Mouse (Mus musculus) heart, adult 8-10 months (tissue): ENCODE results near the gene Exosc1. TPM values are rescaled to one million over a fixed set of nuclear protein-coding genes. Genes with fewer than 3 reads are reported as not detected.
"Not testable (repeated sequence)": the region's sequence is repeated elsewhere in the genome, so short reads cannot be mapped to it uniquely, and the experiment has no call there.

Experiments used
- DNase-seq: peaks from one replicate; pipeline ENCODE4 v3.0.0; 2022; ENCODE audit warnings: low spot score
- total RNA-seq, 4 experiments: library from RNA; stranded (reverse); gene quantifications; 2 replicates each; pipeline ENCODE4 v1.2.4; 2022

Exosc1 gene
- 10 to 100 TPM; 11.9 to 14.7 (median 13.7) TPM for total RNA-seq

DNA sequence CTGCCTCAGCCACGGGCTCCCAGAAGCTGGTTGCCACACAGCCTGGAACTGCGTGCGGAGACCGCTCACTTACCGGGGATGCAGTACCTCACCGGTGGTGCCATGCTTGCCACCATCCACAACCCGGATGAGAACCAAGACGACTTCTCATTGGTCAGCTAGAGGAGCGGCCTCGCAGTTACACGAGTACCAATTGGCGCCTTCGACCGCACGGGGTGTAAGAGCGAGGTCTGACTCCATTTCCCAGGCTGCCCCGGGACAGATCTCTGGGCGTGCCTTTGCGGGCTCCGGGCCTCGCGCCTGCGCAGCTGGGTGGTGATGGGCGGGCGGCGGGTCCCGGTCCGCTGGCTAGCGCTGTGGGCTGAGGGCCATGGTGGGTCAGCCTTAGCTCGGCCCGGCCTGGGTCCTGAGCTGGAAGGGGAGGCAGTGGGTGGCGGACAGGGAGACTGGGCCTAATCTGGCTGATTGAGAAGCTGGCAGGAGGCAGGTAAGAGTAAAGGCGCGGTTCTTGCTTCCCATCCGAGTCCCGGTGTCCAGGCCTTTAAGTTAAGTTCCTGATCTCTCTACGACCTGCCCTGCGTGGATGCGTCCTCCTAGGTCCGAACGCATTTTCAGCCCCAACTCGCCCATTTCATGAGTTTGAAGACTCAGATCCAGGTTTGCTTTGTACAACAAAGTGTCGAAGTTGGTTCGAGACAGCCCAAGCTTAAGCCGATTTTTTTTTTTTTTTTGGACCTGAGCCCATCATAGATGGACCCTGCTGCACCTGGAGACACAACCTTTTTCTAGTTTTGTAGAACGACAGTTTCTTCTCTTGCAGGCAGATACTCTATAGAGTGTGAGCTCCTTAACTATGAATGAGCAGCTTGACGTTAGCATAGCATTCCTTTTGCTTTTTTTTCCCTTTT lies at the start of gene Exosc1, which contains the start of gene Zdhhc16:
Gene Exosc1, minus strand, starts transcription at position 245 of the 908 bp plus-strand sequence.
Gene Zdhhc16, plus strand, starts transcription at position 302 of the 908 bp plus-strand sequence.
- peak; percentile 99 for DNase-seq

DNA sequence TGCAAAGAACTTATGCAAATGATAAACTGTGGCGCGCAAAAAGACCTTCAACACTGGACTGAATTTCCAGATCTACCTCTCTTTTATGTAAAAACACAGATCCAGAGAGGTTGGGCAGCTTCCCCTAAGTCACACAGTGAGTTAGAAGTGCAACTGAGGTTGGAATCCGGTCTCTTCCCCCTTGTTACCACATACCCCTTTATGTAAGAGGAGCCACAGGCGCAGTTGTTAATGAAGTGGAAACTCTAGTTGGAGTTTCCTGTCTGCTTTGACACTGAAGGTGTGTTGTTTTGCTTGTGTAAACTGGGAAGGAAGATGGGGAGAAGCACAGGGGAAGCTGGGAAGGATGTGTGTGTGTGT lies 49.5 kb upstream of the Exosc1 start:
- DNase-seq, result no peak

DNA sequence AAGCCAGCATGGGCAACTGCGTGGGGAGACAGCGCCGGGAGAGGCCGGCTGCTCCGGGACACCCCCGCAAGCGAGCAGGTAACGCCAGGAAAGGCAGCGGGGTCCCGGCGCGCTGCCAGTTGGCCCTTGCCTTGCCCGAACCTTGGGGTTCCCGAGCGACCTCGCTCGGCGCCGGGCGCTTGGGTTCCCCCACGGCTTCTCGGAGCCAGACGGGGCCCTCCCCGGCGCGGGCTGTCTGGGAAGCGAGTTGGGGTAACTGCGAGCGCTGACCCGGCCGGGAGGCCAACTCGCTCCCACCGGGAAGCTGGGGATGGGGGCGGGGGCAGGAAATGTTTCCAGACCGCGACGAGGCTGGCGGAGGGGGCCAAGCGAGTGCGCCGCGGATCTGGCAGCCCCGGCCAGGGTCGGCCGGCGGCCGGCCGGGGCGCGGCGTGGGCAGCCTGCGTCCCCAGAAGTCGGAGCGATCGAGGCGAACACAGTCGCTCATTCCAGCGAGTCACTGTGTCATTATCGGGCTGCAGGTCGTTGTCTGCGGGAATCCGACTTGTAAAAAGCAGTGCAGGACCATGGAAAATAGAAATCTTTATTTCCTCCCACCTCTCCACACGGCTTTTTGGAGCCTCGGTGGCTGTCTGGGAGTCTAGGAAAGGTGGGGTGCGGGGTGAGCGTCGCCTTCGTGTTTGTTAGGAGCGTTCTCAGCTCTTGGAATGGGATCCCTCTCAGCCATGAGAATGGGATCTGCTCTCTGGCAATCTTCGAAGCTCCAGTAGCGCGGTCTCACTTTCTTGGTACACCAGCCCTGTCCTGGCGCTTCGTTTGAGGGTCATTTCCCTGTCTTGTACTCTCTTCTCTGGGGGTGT lies 48.9 kb upstream of the Exosc1 start:
- peak; percentile 41 for DNase-seq

DNA sequence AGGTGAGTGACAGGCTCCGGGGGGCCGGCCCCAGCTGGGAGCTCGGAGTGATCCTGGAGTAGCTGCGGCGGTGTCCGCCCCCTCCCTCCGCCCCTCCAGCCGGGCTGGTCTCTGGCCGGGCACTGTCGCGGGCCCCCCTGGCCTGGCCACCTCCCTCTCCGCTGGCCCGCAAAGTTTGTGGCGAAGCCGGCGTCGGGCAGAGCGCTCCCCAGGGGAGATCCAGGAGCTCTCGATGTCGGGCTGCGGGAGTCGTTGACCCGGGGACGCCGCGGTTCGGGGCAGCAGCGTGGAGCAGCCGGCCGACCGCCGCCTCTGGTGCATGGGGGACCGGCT lies 48.3 kb upstream of the Exosc1 start, which contains the start of gene Ubtd1:
Gene Ubtd1, plus strand, starts transcription at position 169 of the 333 bp plus-strand sequence.
- no peak for DNase-seq

DNA sequence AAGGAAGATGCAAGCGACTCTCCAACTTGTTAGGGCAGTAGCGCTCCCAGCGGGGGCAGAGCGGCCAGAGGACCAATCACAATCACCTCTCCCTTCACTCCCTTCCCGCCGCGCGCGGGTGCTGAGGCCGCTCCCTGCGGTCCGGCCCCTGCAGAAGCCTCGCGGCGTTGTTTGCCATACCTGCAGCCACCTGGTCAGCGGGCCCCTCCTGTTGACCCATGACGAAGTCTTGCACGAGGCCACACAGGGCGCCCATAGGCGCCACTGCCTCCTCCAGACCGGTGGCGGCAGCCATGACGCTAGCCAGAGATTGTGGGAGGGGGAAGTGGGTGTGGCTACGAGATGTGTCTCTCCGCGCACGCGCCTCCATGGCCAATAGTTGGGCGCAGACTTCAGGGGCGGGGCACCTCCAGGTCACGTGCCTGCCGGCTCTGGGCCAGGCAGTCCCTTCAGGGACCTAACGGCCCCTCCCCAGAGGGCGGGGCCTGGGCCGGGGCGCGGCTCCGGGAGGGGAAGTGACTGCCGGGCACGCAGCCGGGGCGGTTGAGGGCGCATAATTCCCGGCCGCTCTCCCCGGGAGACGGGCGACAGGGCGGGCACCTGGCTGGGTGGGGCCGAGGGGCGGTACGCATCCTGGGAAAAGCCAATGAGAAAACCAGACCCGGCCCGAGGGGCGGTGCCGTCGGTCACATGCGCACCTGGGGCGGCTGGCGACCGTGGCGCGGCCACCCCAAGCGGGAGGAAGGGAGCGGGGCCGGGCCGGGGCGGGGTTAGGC lies 47.8 kb upstream of the Exosc1 start, which contains the start of gene Mms19:
Gene Mms19, minus strand, starts transcription at position 339 of the 776 bp plus-strand sequence.
- DNase-seq, result peak; percentile 99

DNA sequence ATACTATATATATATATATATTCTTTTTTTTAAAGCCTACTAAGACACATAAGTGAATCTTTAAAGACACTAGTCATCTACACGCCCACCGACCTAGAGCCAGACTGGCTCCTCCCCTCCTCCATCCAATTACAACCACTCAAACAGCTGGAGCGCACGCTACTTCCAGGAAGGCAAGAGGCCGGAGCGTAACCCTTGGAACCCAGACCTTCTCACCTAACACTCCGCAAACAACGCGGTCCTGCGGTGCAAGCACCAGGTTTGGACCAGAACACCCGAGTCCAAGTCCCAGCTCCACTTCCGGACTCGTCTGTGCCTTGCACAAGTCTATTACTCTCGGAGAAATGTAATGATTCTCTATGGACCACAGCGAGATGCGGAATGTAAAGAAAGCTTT lies 47.2 kb upstream of the Exosc1 start:
- DNase-seq, result peak; percentile 41

DNA sequence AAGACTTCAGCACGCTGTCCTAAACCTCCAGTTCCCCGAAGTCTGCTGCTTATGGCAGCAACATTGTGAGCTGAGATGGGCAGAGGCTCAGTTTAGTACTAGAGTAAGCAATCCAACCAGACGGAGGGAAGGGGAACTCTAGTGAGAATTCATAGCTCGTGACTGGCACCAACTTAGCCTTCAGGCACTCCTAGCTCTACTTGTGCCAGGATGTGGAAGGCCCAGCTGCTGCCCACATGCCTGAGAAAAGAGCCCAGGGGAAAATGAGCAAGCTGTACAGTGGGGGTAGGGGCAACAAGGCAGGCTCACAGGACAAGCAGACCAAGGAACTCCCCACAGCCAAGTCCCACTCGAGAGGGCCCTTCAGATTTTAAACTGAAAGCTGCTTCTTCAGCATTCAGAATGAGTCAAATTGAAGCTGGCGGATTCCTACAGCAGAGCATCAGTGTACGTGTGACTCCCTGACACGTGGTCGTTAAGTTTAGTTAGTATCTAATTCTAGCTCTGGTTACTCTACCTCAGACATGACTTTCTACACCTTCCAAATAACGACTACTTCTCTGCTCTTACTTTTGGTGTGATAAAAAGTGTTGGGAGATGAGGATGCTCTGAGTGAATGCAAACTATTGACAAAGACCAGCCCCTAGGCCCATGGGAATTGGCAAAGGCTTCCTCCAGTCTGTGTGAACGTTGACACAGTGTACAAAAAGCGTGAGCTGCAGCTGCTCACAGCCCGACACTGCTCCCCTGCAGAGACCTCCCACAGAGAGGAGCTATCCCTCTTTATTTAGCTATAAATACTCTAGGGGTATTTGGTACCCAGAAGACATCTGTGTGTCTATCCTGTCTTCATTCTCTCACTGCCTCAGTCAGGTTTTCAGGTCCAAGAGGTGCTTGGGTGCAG lies 40.9 kb upstream of the Exosc1 start:
- no peak for DNase-seq

DNA sequence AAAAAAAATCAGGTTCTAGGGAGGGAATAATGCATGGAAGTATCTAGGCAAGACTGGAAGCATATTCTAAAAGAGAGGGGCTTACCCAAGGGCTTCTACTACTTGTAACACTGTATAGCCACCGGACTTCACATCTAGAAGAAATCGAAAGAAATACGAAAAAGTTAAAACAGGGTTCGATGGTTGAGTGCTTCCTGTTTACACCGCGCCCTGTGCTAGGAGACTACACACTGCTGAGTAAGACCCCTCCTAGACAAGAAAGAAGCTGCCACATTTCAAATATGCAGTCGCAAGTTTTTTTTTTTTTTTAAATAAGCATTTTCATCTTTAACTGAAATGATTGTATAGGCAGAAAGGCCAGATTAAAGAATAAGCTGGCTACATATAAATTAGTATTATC lies 36.4 kb upstream of the Exosc1 start:
- DNase-seq, result no peak

DNA sequence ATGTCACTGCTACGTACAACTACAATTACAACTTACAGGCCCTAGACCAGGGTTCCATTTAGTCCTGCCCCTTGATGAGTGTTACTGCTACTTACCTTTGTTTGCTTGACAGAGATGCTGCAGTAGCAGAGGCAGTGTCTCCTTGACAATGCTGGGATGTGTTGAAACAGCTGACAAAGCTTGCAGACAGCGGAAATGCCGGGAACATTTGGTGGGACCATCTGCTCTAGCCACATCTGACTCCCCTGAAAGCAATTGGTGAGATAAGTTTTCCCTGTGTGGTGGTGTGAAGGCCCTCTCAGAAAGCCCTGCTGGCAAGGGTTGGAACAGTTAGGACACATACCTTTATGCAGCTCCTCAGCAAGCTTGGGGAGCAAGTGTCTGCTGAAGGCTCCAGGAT lies 20.4 kb upstream of the Exosc1 start:
- DNase-seq, result no peak

DNA sequence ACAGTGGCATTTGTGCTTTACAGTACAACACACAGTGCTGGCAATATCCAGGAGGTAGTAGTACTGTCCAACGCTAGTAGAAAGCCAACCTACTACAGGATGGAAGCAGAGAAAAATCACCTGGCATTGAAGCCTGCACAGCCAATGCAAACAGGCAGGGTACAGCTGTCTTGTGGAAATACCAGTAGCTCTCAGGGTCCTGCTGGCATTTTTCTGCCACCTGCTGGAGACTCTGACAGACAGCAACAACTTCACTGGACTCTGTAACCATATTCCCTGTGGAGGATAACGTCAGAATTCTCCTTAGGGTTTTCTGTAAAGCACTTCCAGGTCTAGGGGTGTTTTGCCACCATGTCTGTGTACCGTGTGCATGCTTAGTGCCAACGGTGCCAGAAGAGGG lies 19.1 kb upstream of the Exosc1 start:
- DNase-seq, result no peak

DNA sequence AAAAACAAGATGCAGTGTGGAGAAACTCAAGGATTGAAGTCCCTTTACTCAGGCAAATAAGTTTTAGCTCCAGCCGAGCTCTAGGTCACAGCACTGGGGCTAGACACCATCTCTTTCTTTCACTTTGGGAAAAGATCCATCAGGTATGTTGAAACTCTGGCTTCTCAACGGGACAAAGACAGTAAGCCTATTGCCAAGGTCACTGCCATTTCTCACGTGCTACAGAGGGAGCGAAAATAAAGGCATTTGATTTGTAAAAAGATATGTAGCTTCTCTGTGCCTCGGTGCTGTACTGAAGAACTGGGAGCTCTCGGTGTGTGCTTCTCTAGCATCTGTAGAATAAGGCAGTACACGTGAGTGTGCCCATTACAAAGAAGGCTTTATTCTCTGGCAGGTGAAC lies 10.6 kb upstream of the Exosc1 start:
- DNase-seq, result no peak

DNA sequence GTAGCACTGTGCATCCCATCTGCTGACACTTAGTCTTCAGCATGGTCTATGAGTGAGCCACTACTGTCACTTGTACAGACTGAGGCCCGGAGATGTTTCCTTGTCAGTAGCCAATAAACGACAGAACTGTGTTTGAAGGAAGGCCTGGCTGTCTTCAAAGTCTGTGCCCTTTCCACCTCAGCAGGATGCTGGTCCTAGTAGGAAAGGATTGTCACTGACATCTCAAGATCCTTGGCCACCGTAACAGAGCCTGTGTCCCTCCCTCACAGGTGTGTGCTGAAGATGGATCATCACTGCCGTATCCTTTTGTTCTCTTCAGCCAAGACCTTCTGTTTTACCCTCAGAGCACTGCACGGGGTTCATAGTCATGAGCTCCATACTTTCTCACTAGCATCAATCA lies 5.3 kb upstream of the Exosc1 start:
- no peak for DNase-seq

DNA sequence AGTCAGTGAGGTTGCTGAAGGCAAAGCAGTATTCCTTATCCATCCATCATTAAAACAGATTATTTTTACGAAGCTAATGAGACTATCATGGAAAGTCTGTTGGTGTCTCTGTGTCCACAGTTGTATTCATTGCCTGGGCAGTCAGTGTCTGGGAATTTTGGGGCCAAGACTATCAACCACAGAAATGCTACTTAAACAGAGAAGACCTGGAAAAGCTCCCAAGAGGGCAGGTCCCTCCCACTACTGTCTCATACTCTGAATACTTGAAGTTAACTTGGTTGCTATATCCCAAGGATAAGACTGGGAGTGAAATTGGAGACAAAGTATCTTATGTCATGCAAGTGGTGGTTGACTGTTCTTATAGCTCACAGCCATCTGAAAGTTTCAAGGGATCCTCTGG lies 2.7 kb upstream of the Exosc1 start:
- DNase-seq, result no peak

DNA sequence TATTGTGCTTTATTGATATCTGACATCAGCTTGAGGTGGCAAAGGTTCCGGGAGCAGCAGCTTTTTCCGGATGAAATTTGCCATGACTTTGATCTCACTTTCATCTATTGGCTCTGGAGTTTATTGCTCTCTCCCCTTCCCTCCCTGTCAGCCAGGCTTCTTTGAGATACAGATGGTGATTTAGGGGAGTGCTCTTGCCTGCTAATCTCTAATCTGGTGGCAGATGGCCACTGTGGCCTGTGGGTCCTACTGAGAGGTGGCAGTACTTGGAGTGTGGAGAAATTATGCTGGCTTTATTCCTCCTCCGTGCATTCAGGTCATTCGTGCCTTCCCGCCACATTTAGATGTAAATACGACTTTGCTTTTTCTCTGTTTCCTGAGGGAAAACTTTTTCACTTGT lies 901 bp upstream of the Exosc1 start:
- no peak for DNase-seq

DNA sequence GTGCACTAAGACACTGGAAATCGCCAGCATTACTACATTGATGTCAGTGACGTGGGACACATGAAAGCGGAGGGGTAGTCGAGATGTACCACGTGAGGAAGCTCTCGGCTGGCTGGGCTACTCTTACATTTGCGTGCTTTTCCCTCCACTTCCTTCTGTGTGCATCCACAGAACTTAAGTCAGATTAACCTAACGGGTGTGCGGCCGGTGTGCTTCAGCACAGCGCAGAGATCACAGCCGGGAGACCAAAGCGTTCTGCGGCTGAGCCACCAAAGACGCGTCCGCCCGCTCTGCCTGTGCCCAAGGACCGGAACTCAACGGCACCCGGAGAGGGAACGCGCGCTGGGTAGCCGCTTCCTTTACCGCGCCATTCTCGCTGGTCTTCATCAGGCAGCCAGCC lies 537 bp downstream of the Exosc1 start:
- DNase-seq, result no peak

DNA sequence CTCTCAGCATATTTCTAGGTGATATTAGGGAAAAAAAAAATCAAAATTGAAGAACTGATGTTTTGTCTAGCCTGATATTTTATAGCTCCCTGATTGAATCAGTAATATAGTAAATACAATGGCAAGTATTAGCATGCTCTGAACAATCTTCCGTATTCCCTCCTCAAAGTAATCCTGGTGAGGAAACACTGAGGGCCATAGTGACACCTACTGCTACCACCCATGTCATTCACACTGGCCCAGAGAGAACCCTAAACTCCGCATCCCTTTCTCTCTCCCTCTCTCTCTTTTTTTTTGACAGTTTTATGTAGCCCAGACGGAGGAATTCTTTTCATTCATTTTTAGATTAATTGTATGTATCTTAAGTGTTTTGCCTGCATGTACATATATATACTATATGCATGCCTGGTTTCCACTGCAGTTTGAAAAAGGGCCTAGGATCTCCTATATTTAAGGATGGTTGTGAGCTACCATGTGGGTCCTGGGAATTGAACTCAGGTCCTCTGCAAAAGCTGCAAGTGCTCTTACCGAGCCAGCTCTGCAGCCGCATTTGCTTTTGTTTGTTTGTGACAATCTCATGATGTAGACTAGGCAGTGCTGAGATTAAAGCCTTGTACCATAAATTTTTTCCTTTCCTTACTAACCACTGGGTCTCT lies 12.7 kb downstream of the Exosc1 start:
- no peak for DNase-seq

DNA sequence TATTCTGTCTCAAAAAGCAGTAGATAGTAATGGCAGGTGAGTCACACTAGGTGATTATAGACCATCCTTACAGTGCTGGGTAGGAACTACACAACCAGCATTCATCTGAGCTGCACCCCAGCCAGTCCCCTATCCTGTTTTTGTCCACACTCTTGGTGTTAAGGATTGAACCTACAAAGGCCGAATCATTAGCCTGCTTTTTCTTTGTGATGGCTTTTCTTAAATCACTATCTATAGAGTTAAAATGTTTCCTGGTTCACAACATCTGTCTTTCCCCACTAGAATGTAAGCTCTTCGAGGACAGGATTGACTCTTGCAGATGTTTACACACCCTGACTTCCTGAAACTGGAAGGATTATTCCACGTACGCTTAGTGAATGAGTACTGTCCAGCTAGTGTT lies 13.8 kb downstream of the Exosc1 start:
- DNase-seq, result no peak

DNA sequence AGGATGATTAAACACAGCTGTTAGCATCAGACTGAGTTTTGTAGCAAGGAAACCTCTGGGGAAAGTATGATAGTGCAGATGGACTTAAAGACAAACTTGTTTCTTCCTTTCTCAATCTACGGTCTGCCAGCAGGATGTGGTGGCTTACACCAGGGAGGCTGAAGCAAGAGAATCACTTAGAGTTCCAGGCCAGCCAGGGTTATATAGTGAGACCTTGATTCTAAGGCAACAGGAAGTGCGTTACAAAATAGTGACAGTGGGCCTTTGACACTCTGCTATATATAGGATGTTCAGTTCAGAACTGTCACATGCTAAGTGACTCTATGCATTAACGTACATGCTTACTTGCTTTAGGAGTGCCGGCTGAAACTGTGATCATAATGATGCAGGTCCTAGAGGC lies 16.4 kb downstream of the Exosc1 start:
- DNase-seq, result no peak

DNA sequence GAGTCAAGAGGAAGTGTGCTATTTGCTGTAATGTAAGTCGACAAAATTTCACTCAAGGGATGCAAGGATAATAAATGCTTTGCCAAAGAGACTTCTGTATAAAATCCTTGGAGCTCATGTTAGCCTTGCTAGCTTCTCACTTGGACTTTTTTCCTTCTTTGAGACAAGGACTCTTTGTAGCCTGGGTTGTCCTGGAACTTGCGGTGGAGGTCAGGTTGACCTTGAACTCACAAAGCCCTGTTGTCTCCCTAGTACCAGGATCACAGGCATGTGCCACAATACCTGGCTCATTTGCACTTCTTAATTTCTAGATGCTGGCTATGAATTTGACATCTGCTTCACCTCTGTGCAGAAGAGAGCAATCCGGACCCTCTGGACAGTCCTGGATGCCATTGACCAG lies 17.9 kb downstream of the Exosc1 start:
- no peak for DNase-seq

DNA sequence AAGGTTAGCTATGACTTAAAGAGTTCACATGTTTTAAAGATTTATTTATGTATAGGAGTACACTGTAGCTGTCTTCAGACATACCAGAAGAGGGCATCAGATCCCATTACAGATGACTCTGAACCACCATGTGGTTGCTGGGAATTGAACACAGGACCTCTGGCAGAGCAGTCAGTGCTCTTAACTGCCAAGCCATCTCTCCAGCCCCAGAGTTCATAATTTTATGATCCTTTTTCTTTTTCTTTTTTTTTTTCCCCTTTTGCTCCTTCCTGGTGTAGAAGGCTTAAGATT lies 18.7 kb downstream of the Exosc1 start:
- DNase-seq, result not testable (repeated sequence)
